Mouse (Mus musculus) spleen, adult 2 months (tissue): ENCODE measurements around the gene Tnfsf12. TPM values are rescaled to one million over a fixed set of nuclear protein-coding genes. Genes with fewer than 3 reads are reported as not detected.

Experiments used
- DNase-seq, 2 experiments: peaks; one replicate each; pipeline versions ENCODE4 v3.0.0 to v3.0.0-alpha.2; 2012 to 2021; ENCODE audit warnings: low spot score in 2 of 2, low read depth in 1 of 2
- H3K27ac ChIP-seq: fragments of 200-500 bp; 2 replicates; pipeline ENCODE4 v1.5.1; 2012; ENCODE audit warnings: low read length, inconsistent platforms; ENCODE audit not compliant: insufficient read depth
- H3K27me3 ChIP-seq: fragments of 200-500 bp; 2 replicates; pipeline ENCODE4 v1.6.1; 2012; ENCODE audit warnings: mild to moderate bottlenecking, moderate library complexity, low read length, inconsistent platforms; ENCODE audit not compliant: control insufficient read depth, insufficient read depth
- H3K36me3 ChIP-seq: fragments of 200-500 bp; 2 replicates; pipeline ENCODE4 v1.6.1; 2012; ENCODE audit warnings: mild to moderate bottlenecking, low read length, inconsistent platforms; ENCODE audit not compliant: control insufficient read depth, insufficient read depth
- H3K4me1 ChIP-seq: fragments of 200-500 bp; 2 replicates; pipeline ENCODE4 v1.6.1; 2011; ENCODE audit warnings: inconsistent platforms; ENCODE audit not compliant: control insufficient read depth, insufficient read depth, insufficient read length
- H3K4me3 ChIP-seq: fragments of 200-500 bp; 2 replicates; pipeline ENCODE4 v1.5.1; 2011; ENCODE audit warnings: mild to moderate bottlenecking, inconsistent platforms; ENCODE audit not compliant: insufficient read depth, insufficient read length; ENCODE audit errors: extremely low read depth
- CTCF ChIP-seq: fragments of 200-500 bp; IDR thresholded peaks from 2 replicates; pipeline ENCODE4 v1.5.1; 2011; ENCODE audit warnings: mild to moderate bottlenecking, inconsistent platforms; ENCODE audit not compliant: insufficient read depth, insufficient read length, insufficient replicate concordance; ENCODE audit errors: extremely low read depth
- POLR2A ChIP-seq: fragments of 200-500 bp; IDR thresholded peaks from 2 replicates; pipeline ENCODE4 v1.6.1; 2011; ENCODE audit warnings: low read depth, low read length, inconsistent platforms
- WGBS: fragments of 180-500 bp; shearing (Covaris S2); methylation state at CpG from one replicate; pipeline ENCODE4 v1.1.7; 2018; 5-methylcytosine and 5-hydroxymethylcytosine counted together
- polyA plus RNA-seq: library from polyadenylated mRNA; depleted of rRNA; stranded (reverse); fragments of >200 nt; gene quantifications from 2 replicates; pipeline ENCODE4 v1.2.3, GENCODE M21; 2012

Tnfsf12 gene
- polyA plus RNA-seq, 1 experiment = 23.9 TPM

GRCm38 (mm10) chr11:69693421-69693965 lies 2.2 kb downstream of the Tnfsf12 start:
- no peaks in the 10 kb centered on the region for H3K36me3 ChIP-seq
- DNase-seq = no peak
- peaks cover 7% of the 10 kb centered on the region for H3K27me3 ChIP-seq
- no peak overlapping the region for H3K4me3 ChIP-seq
- peaks cover 3% of the 10 kb centered on the region for H3K4me1 ChIP-seq
- TF ChIP-seq CTCF = no peak
- no peak for TF ChIP-seq POLR2A
- no peak overlapping the region for H3K27ac ChIP-seq
- WGBS = 58% methylated on average over 11 of the region's 11 CpGs

GRCm38 (mm10) chr11:69692863-69693262 lies 2.8 kb downstream of the Tnfsf12 start:
- H3K4me3 ChIP-seq = no peak overlapping the region
- H3K36me3 ChIP-seq = no peaks in the 10 kb centered on the region
- H3K4me1 ChIP-seq = peaks cover 3% of the 10 kb centered on the region
- TF ChIP-seq CTCF = no peak
- TF ChIP-seq POLR2A = no peak
- no peak overlapping the region for H3K27ac ChIP-seq
- no peak for DNase-seq
- 92% methylated on average over 6 of the region's 6 CpGs for WGBS
- H3K27me3 ChIP-seq = peaks cover 7% of the 10 kb centered on the region

- no peak for DNase-seq
- TF ChIP-seq POLR2A (no peak), CTCF (no peak)
- Histone ChIP-seq H3K27ac (no peak overlapping the region), H3K27me3 (peaks cover 7% of the 10 kb centered on the region), H3K36me3 (no peaks in the 10 kb centered on the region), H3K4me3 (no peak overlapping the region), H3K4me1 (peaks cover 3% of the 10 kb centered on the region)
- WGBS = 59% methylated on average over 9 of the region's 9 CpGs
These were observed 3.3 kb downstream of the Tnfsf12 start for GRCm38 (mm10) chr11:69692196-69692811.

- H3K4me3 ChIP-seq = no peak overlapping the region
- DNase-seq = no peak
- H3K36me3 ChIP-seq = no peaks in the 10 kb centered on the region
- TF ChIP-seq POLR2A = no peak
- no peak for TF ChIP-seq CTCF
- no peaks in the 10 kb centered on the region for H3K4me1 ChIP-seq
- WGBS = 96% methylated on average over 1 of the region's 1 CpGs
- H3K27me3 ChIP-seq = no peaks in the 10 kb centered on the region
- H3K27ac ChIP-seq = 0 out of 2 replicates have a peak overlapping the region, but pooled peaks have one; percentile 53
These were observed 5.8 kb downstream of the Tnfsf12 start for GRCm38 (mm10) chr11:69689891-69690290.

- H3K36me3 ChIP-seq = no peaks in the 10 kb centered on the region
- WGBS = 90% methylated on average over 5 of the region's 5 CpGs
- H3K27me3 ChIP-seq = no peaks in the 10 kb centered on the region
- DNase-seq = no peak
- H3K4me1 ChIP-seq = no peaks in the 10 kb centered on the region
- TF ChIP-seq CTCF = no peak
- TF ChIP-seq POLR2A = no peak
- H3K4me3 ChIP-seq = no peak overlapping the region
- no peak overlapping the region for H3K27ac ChIP-seq
These were observed 8.6 kb downstream of the Tnfsf12 start for GRCm38 (mm10) chr11:69687061-69687460.

- WGBS = 64% methylated on average over 4 of the region's 4 CpGs
- TF ChIP-seq CTCF (no peak), POLR2A (no peak)
- DNase-seq = no peak
- H3K27ac ChIP-seq = no peak overlapping the region; the same call in 1 of the 2 replicates
- H3K4me1 ChIP-seq = no peaks in the 10 kb centered on the region
- H3K36me3 ChIP-seq = no peaks in the 10 kb centered on the region
- H3K27me3 ChIP-seq = no peaks in the 10 kb centered on the region
- H3K4me3 ChIP-seq = no peak overlapping the region
These were observed 9.3 kb downstream of the Tnfsf12 start for GRCm38 (mm10) chr11:69686377-69686776.

- H3K4me3 ChIP-seq = peak within 1 kb of the TSS; percentile 17; the same call in 1 of the 2 replicates
These were observed 10.0 kb downstream of the Tnfsf12 start, which contains the start of gene Tnfsf13 for GRCm38 (mm10) chr11:69685526-69686148. Gene Tnfsf13 (minus strand): TSS chr11:69685784.

More at GRCm38 (mm10) chr11:69685526-69686148, 10.0 kb downstream of the Tnfsf12 start, which contains the start of gene Tnfsf13:
- peak within 1 kb of the TSS; percentile 90 for H3K27ac ChIP-seq
- no peaks in the 10 kb centered on the region for H3K27me3 ChIP-seq
- no peaks in the 10 kb centered on the region for H3K4me1 ChIP-seq
- H3K36me3 ChIP-seq = no peaks in the 10 kb centered on the region
- TF ChIP-seq CTCF = no peak
- no peak for TF ChIP-seq POLR2A
- no peak for DNase-seq
- 60% methylated on average over 10 of the region's 10 CpGs for WGBS
